Mouse (Mus musculus): ENCODE measurements around the gene Tet3. TPM values are rescaled to one million over a fixed set of nuclear protein-coding genes. Genes with fewer than 3 reads are reported as not detected.

Tet3 gene
- polyA plus RNA-seq, 1 experiment, result 36.2 TPM

DNA sequence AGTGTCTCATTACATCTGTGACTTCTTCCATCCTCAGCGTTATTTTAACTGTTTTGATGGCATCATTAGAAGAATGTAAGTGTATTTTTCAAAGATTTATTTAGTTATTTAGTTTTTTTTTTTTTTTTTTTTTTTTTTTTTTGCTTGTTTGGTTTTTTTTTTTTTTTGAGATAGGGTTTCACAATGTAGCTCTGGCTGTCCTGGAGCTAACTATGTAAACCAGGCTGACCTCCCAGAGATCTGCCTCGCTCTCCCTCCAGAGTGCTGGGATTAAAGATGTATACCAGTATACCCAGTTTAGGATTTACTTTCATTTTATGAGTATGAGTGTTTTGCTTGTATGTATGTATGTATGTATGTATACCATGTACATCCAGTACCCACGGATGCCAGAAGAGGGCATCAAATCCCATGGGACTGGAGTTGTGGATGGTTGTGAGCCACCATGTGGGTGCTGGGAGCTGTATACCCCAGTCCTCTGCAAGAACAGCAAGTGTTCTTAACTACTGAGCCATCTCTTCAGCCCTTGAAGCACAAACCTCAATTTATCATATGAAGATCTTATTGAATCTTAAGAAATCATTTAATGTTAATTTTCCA lies 131.2 kb downstream of the Tet3 start:
- DNase-seq (ENCODE audit: low read depth), result no peak
- no peak for TF ChIP-seq CTCF (IDR thresholded peaks at IDR 0.05; ENCODE audit: borderline replicate concordance, extremely low read depth, insufficient read depth, insufficient read length)
- TF ChIP-seq POLR2A (IDR thresholded peaks at IDR 0.05; ENCODE audit: borderline replicate concordance, extremely low read depth, insufficient read depth, insufficient read length, poor library complexity, severe bottlenecking), result no peak

DNA sequence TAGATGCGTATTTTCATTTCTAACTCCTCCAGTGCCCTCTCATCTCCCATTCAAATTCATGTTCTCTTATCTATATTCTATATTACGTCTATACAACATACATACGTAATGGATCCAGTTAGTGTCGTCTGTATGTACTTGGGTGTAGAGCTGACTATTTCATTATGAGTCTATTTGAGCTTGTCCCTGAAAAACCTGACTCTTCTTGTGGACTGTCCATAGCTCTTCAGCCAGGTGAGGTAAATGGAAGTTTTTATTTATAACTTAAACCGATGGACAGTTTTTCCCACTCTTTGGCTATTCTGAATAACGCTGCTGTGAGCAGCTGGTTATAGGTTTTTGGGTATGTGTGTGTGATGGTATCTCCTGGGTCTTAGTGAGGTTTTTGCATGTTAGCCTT lies 132.1 kb downstream of the Tet3 start:
- no peak for TF ChIP-seq CTCF (IDR thresholded peaks at IDR 0.05; ENCODE audit: borderline replicate concordance, extremely low read depth, insufficient read depth, insufficient read length)
- TF ChIP-seq POLR2A (IDR thresholded peaks at IDR 0.05; ENCODE audit: borderline replicate concordance, extremely low read depth, insufficient read depth, insufficient read length, poor library complexity, severe bottlenecking), result no peak
- DNase-seq (ENCODE audit: low read depth), result no peak

DNA sequence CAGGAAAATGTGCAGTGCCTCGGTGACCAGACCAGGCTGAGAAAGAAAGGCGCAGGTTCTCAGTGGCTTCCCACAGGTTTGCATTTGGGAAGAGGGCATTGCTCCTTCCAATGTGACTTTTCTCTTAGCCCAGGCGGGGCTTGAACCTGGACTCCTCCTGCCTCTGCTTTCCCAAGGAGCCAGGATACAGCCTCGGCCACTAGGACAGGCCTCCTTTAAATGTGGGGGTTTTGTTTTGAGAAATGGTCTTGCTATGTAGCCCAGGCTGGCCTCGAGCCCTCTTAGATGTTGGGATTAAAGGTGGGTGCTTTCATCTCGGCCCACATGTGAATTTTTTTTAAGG lies 132.5 kb downstream of the Tet3 start:
- DNase-seq (ENCODE audit: low read depth), result no peak
- TF ChIP-seq CTCF (IDR thresholded peaks at IDR 0.05; ENCODE audit: borderline replicate concordance, extremely low read depth, insufficient read depth, insufficient read length), result no peak
- no peak for TF ChIP-seq POLR2A (IDR thresholded peaks at IDR 0.05; ENCODE audit: borderline replicate concordance, extremely low read depth, insufficient read depth, insufficient read length, poor library complexity, severe bottlenecking)

DNA sequence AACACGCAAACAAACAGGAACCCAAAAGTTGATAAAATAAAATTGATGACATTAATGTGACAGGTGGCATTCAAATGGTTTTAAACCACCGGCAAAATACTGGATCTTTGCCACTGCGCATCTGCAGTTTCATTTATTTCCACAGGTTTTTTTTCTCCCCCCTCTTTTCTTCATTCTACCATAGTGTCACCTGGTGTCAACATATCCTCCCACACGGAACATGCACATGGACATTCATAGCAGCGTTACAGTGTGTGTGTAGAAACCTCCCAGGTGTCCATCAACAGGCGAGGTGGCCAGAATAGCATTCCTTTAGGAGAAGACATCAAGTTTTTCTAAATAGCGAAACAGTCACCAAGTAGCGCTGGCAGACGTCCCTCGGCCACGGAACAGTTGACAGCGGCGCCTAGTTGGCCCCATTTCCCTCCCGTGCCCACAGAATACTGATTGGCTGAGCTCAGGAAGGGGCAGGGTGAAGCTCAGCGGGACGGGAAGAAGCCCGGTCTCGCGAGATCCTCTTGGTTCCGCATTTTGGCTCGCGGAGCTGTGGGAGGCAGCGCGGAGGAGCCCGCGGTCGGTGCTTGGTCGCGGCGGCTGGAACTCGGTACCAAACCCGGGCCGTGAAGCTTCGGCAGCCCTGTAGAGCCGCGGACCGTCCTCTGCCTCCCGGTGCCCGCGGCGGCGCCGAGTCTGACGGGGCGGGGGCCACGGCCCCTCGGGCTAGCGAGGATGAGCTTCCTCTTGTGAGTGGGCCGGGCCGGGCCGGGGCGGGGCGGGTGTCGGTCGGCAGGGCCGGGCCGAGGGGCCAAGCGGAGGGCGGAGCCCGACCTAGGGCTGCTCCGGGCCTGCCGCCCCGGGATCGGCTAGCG lies 133.1 kb downstream of the Tet3 start, which contains the start of the genes Mthfd2 and Mob1a:
Gene Mthfd2, minus strand, starts transcription at position 384 of the 869 bp plus-strand sequence.
Gene Mob1a, plus strand, starts transcription at position 492 of the 869 bp plus-strand sequence.
- no peak for TF ChIP-seq CTCF (IDR thresholded peaks at IDR 0.05; ENCODE audit: borderline replicate concordance, extremely low read depth, insufficient read depth, insufficient read length)
- peak; percentile 89 for TF ChIP-seq POLR2A (IDR thresholded peaks at IDR 0.05; ENCODE audit: borderline replicate concordance, extremely low read depth, insufficient read depth, insufficient read length, poor library complexity, severe bottlenecking)
- peak; percentile 98 for DNase-seq (ENCODE audit: low read depth)

DNA sequence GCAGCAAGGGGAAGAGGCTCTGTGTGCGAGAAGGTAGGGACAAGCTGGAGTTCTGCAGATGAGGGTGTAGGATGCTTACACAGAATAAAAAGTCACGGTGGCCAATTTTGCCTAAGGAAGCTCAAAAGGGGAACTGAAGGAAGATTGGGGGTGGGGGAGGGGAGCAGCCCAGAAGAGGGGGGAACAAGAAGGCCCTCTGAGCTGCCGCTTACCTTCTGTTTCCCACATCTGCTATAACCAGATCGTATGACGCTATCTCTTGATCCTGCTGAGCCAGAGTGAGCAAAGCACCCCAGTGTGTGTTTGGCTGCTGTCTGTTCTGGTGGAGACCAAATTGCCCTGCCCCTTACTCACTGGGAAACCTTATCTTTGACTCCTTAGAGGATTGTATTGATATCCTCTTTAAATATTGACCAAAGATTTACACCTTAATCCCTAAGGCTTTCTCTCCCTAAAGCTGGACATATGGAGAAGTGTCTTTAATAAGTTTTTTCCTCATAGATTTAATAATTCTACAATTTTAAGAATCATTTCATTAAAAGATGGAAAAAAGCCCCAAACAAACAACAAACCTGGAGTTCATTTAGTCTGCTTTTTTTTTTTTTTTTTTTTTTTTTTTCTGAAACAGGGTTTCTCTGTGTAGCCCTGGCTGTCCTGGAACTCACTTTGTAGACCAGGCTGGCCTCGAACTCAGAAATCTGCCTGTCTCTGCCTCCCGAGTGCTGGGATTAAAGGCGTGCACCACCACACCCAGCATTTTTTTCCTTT lies 135.0 kb downstream of the Tet3 start:
- no peak for TF ChIP-seq CTCF (IDR thresholded peaks at IDR 0.05; ENCODE audit: borderline replicate concordance, extremely low read depth, insufficient read depth, insufficient read length)
- no peak for DNase-seq (ENCODE audit: low read depth)

DNA sequence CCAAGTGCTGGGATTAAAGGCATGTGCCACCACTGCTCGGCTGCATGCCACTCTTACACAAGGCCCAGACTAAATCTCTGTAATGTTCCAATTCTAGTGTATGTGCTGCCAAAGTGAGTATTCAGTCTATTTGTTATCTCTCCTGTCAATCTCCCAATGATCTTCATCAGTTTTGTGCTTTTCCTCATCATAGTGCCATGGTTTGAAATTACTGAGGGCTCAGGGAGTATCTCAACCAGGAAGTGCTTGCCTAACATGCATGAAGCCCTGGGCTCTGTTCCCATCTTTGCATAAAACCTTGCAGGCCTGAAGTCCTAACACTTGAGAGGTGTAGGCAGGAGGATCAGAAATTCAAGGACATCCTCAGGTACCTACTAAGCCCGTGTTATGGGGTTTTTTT lies 136.1 kb downstream of the Tet3 start:
- no peak for DNase-seq (ENCODE audit: low read depth)
- TF ChIP-seq CTCF (IDR thresholded peaks at IDR 0.05; ENCODE audit: borderline replicate concordance, extremely low read depth, insufficient read depth, insufficient read length), result no peak
- no peak for TF ChIP-seq POLR2A (IDR thresholded peaks at IDR 0.05; ENCODE audit: borderline replicate concordance, extremely low read depth, insufficient read depth, insufficient read length, poor library complexity, severe bottlenecking)

DNA sequence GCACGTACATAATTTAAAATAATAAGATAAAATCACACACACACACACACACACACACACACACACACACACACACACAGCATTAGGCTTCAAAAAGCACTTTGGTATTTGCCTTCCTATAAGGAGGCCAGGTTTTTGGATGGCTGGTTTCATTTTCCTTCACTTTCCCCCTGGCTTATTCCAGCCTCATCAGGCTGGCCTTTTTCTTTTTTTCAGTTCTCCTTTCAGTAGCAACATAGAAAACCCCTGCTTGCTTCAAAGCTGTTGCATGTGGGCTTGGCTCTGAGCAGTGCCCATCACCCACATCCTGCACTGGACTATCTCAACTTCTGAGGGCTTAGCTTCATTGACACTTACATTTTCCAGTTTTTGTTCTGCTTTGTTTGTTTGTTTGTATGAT lies 137.0 kb downstream of the Tet3 start:
- DNase-seq (ENCODE audit: low read depth), result no peak
- TF ChIP-seq POLR2A (IDR thresholded peaks at IDR 0.05; ENCODE audit: borderline replicate concordance, extremely low read depth, insufficient read depth, insufficient read length, poor library complexity, severe bottlenecking) (no peak), CTCF (IDR thresholded peaks at IDR 0.05; ENCODE audit: borderline replicate concordance, extremely low read depth, insufficient read depth, insufficient read length) (no peak)

DNA sequence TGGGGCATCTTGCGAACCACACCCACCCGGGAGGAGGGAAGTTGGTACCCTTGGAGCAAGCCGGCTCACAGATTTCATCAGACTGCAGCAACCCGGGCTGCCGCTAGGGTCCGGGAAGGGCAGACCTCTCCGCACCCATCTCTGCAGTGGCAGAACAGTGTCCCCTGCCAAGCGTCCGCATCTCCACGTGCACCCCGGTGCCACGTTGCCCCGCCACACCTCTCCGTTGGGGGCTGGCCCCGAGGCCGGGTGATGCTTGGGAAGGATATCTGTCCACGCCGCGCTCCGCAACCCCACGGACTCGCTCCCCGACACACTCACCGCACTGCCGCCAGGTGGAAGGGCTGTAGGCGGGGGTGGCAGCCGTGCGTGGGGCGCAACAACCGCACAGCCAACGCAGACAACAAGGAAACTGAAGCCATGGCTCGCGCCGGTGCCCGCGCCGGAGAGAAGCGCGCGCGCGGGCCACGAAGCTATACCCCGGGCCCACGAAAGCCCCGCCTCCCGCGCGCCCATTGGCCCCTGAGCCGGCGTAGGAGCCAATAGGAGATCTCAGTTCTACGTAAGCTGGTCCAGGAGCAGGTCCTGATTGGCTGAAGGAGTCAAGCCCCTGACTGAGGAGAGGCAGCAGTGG lies 141.7 kb downstream of the Tet3 start:
- peak; percentile 97 for DNase-seq (ENCODE audit: low read depth)
- TF ChIP-seq POLR2A (IDR thresholded peaks at IDR 0.05; ENCODE audit: borderline replicate concordance, extremely low read depth, insufficient read depth, insufficient read length, poor library complexity, severe bottlenecking), result peak; percentile 81
- peak; percentile 82 for TF ChIP-seq CTCF (IDR thresholded peaks at IDR 0.05; ENCODE audit: borderline replicate concordance, extremely low read depth, insufficient read depth, insufficient read length)

DNA sequence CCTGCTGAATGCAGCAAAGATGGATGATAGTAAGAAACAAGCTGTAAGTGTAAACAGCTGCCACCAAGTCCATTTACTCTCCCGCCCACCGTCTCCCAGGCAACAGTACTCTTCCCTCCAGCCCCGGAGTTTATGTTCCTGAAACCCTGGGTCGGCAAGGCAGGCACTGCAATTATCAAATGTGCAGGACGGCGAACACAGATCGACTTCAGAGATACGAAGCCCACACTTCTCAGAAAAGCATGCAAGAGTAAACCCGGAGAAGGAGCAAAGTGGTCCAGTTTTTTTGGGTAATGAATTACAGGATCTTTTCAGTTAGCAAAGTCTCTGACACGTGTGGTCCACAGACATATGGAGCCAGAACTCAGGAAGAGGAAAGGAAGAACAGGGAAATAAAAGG lies 142.9 kb downstream of the Tet3 start:
- DNase-seq (ENCODE audit: low read depth), result peak; percentile 65

DNA sequence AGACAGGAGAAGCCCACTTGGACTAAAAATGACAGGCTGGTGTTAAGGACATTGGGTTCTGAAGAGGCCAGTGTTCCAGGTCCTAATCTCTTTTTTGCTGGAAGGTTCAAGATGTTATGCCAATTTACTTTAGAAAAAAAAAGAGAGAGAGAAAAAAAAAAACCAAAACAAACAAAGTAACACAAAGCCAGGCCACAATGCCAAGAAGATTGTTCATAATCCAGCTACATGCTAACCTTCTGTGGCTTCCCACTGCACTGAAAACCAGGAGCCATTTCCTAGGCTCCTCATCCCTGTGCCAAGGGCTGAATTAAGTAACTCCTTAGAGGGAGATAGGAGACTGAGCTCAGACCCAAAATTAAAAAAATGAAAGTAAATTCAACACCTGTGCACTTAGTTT lies 143.6 kb downstream of the Tet3 start:
- DNase-seq (ENCODE audit: low read depth), result no peak
- TF ChIP-seq POLR2A (IDR thresholded peaks at IDR 0.05; ENCODE audit: borderline replicate concordance, extremely low read depth, insufficient read depth, insufficient read length, poor library complexity, severe bottlenecking), result no peak
- TF ChIP-seq CTCF (IDR thresholded peaks at IDR 0.05; ENCODE audit: borderline replicate concordance, extremely low read depth, insufficient read depth, insufficient read length), result no peak

More for the DNA sequence above, 142.9 kb downstream of the Tet3 start:
- TF ChIP-seq POLR2A (IDR thresholded peaks at IDR 0.05; ENCODE audit: borderline replicate concordance, extremely low read depth, insufficient read depth, insufficient read length, poor library complexity, severe bottlenecking) (no peak), CTCF (IDR thresholded peaks at IDR 0.05; ENCODE audit: borderline replicate concordance, extremely low read depth, insufficient read depth, insufficient read length) (no peak)

DNA sequence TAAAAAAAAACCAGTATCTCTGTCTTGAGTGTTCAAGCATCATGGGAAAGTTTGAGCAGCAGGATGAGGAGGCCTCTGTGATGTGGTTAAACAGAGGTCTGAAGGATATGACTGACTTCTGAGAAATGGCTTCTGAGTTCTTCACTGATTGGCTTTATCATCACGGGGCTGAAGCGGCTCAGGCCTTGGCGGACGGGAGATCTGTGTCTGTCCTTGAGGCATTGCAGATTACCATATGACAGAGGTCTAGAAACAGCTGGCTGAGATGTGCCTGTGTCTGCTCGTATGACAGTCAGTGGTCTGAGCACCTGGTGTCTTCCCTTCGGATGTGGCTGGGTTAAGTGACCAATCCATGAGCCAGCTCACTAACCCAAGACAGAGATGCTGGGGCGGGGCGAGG lies 146.4 kb downstream of the Tet3 start:
- TF ChIP-seq CTCF (IDR thresholded peaks at IDR 0.05; ENCODE audit: borderline replicate concordance, extremely low read depth, insufficient read depth, insufficient read length) (no peak), POLR2A (IDR thresholded peaks at IDR 0.05; ENCODE audit: borderline replicate concordance, extremely low read depth, insufficient read depth, insufficient read length, poor library complexity, severe bottlenecking) (no peak)
- no peak for DNase-seq (ENCODE audit: low read depth)

Other genes starting within 250 kb of the Tet3 start
- gene Slc4a5, start 239.3 kb downstream of the Tet3 start, polyA plus RNA-seq (2012; rRNA removed), result 2.1 and 7.0 TPM in 2 replicates
- gene Mthfd2, start 133.2 kb downstream of the Tet3 start, polyA plus RNA-seq (2012; rRNA removed), result 18.8 and 19.6 TPM in 2 replicates
- gene Mob1a, start 133.1 kb downstream of the Tet3 start, polyA plus RNA-seq (2012; rRNA removed), result 27.0 and 27.1 TPM in 2 replicates
- gene Bola3, start 109.9 kb downstream of the Tet3 start, polyA plus RNA-seq (2012; rRNA removed), result 18.9 and 28.5 TPM in 2 replicates
- gene Dguok, start 47.9 kb upstream of the Tet3 start, polyA plus RNA-seq (2012; rRNA removed), result 66.6 and 91.6 TPM in 2 replicates
- gene Actg2, start 77.2 kb upstream of the Tet3 start, polyA plus RNA-seq (2012; rRNA removed), result 1.5 and 1.9 TPM in 2 replicates
- 41.8 and 44.1 TPM in 2 replicates for gene Stambp, start 113.6 kb upstream of the Tet3 start, polyA plus RNA-seq (2012; rRNA removed)
- not detected in 2 replicates for gene Clec4f, start 197.1 kb upstream of the Tet3 start, polyA plus RNA-seq (2012; rRNA removed)
- 0.04 TPM in 1 of 2 replicates, not detected in the other for gene Cd207, start 218.8 kb upstream of the Tet3 start, polyA plus RNA-seq (2012; rRNA removed)